Mouse (Mus musculus): ENCODE measurements around the gene Anks3. TPM values are rescaled to one million over a fixed set of nuclear protein-coding genes. Genes with fewer than 3 reads are reported as not detected.

Anks3 gene
- polyA plus RNA-seq, 2 experiments = 59.3 to 106 TPM

DNA sequence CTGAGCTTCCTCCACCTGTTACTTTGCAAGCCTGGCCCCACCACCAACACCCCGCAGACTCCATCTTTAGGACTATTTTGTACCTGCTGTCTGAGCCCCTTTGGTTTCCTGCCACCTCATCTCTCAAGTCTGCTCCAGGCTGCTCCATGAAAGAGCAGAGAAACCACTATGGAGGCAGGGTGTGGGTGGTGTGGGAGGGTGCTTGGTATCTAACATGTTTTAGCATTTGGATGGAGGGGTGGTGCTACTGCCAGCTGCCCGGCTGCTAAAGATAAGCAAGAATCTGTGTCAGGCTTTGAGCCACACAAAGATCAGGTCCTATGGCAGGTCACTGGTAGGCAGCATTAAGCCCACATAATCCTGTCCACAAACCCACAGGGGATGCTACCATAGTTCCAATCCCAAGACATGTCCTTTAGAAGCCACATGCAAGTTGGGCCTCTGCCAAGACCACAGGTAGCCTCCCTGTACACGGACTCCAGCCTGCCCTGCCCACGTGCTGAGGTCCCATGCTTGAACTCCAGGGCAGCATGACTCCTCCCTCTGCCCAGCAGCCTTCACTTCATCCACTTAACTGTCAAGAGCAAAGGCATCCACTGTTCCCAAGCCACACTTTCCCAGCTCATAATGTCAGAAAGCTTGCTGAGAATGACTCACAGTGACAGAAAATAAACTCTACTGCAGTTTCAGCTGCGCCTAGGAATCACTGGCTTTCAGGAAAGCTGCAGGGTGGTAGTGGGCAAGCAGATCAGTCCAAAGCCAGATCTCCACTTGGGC, 14.5 kb upstream of the Anks3 start:
- Histone ChIP-seq H3K9me3 (ENCODE audit: control insufficient read depth, low read length) (no peaks in the 10 kb centered on the region), H3K9ac (ENCODE audit: low read depth, low read length, severe bottlenecking) (no peak overlapping the region), H3K27ac (replicated peaks; ENCODE audit: low read depth, low read length) (no peak overlapping the region), H3K4me1 (ENCODE audit: control insufficient read depth, insufficient read depth, low read length) (no peaks in the 10 kb centered on the region), H3K36me3 (ENCODE audit: control insufficient read depth, insufficient read depth, low read length) (no peaks in the 10 kb centered on the region), H3K4me3 (replicated peaks; ENCODE audit: low read length) (no peak overlapping the region), H3K4me2 (replicated peaks; ENCODE audit: low read depth, low read length, severe bottlenecking) (no peak overlapping the region), H3K27me3 (ENCODE audit: control insufficient read depth, insufficient read depth, low read length) (no peaks in the 10 kb centered on the region)
- DNase-seq (ENCODE audit: low spot score) = no peak
- no peak for ATAC-seq (ENCODE audit: low FRiP score, low read depth)
- no peak for TF ChIP-seq POLR2A (IDR thresholded peaks at IDR 0.05; ENCODE audit: borderline replicate concordance, extremely low read depth, insufficient read depth, insufficient read length)
- WGBS = 56% methylated on average over 5 of the region's 5 CpGs

DNA sequence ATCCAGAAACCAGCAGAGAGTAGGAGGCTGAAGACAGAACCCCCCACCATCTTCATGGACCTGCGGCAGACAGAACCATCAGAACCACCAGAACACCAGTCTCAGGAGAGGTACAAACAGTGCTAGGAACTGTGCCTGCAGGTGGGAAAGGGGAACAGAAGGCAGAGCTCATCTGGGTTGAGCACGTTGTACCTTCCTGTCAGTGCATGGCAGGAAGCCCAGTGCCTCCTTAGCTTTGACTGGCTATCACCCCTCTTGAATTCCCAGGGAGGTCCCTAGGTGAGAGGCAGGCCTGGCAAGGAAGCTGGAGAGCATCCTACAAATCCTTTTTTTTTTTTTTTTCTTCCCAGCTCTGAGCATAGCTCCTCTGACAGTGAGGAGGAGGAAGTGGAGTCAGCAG, 12.2 kb upstream of the Anks3 start:
- no peaks in the 10 kb centered on the region for H3K36me3 ChIP-seq (ENCODE audit: control insufficient read depth, insufficient read depth, low read length)
- no peak for TF ChIP-seq POLR2A (IDR thresholded peaks at IDR 0.05; ENCODE audit: borderline replicate concordance, extremely low read depth, insufficient read depth, insufficient read length)
- H3K9ac ChIP-seq (ENCODE audit: low read depth, low read length, severe bottlenecking) = no peak overlapping the region
- ATAC-seq (ENCODE audit: low FRiP score, low read depth) = no peak
- H3K4me3 ChIP-seq (replicated peaks; ENCODE audit: low read length) = no peak overlapping the region
- H3K27ac ChIP-seq (replicated peaks; ENCODE audit: low read depth, low read length) = no peak overlapping the region
- H3K4me2 ChIP-seq (replicated peaks; ENCODE audit: low read depth, low read length, severe bottlenecking) = no peak overlapping the region
- DNase-seq (ENCODE audit: low spot score) = no peak
- H3K9me3 ChIP-seq (ENCODE audit: control insufficient read depth, low read length) = no peaks in the 10 kb centered on the region
- no peaks in the 10 kb centered on the region for H3K27me3 ChIP-seq (ENCODE audit: control insufficient read depth, insufficient read depth, low read length)
- 78% methylated on average over 2 of the region's 2 CpGs for WGBS
- no peaks in the 10 kb centered on the region for H3K4me1 ChIP-seq (ENCODE audit: control insufficient read depth, insufficient read depth, low read length)

GRCm38 (mm10) chr16:4974521-4974920, 10.5 kb upstream of the Anks3 start:
- Histone ChIP-seq H3K4me3 (replicated peaks; ENCODE audit: low read length) (no peak overlapping the region), H3K27ac (replicated peaks; ENCODE audit: low read depth, low read length) (no peak overlapping the region), H3K9me3 (ENCODE audit: control insufficient read depth, low read length) (no peaks in the 10 kb centered on the region), H3K9ac (ENCODE audit: low read depth, low read length, severe bottlenecking) (no peak overlapping the region), H3K27me3 (ENCODE audit: control insufficient read depth, insufficient read depth, low read length) (no peaks in the 10 kb centered on the region), H3K36me3 (ENCODE audit: control insufficient read depth, insufficient read depth, low read length) (no peaks in the 10 kb centered on the region), H3K4me1 (ENCODE audit: control insufficient read depth, insufficient read depth, low read length) (no peaks in the 10 kb centered on the region), H3K4me2 (replicated peaks; ENCODE audit: low read depth, low read length, severe bottlenecking) (no peak overlapping the region)
- 76% methylated on average over 5 of the region's 5 CpGs for WGBS
- DNase-seq (ENCODE audit: low spot score) (no peak), ATAC-seq (ENCODE audit: low FRiP score, low read depth) (no peak)
- TF ChIP-seq POLR2A (IDR thresholded peaks at IDR 0.05; ENCODE audit: borderline replicate concordance, extremely low read depth, insufficient read depth, insufficient read length) = no peak

GRCm38 (mm10) chr16:4971626-4972025, 7.6 kb upstream of the Anks3 start:
- H3K27me3 ChIP-seq (ENCODE audit: control insufficient read depth, insufficient read depth, low read length) = no peaks in the 10 kb centered on the region
- no peak overlapping the region for H3K27ac ChIP-seq (replicated peaks; ENCODE audit: low read depth, low read length)
- no peaks in the 10 kb centered on the region for H3K36me3 ChIP-seq (ENCODE audit: control insufficient read depth, insufficient read depth, low read length)
- H3K4me2 ChIP-seq (replicated peaks; ENCODE audit: low read depth, low read length, severe bottlenecking) = no peak overlapping the region
- ATAC-seq (ENCODE audit: low FRiP score, low read depth) (no peak), DNase-seq (ENCODE audit: low spot score) (no peak)
- TF ChIP-seq POLR2A (IDR thresholded peaks at IDR 0.05; ENCODE audit: borderline replicate concordance, extremely low read depth, insufficient read depth, insufficient read length) = no peak
- H3K9ac ChIP-seq (ENCODE audit: low read depth, low read length, severe bottlenecking) = no peak overlapping the region
- no peaks in the 10 kb centered on the region for H3K9me3 ChIP-seq (ENCODE audit: control insufficient read depth, low read length)
- WGBS = 83% methylated on average over 4 of the region's 4 CpGs
- no peaks in the 10 kb centered on the region for H3K4me1 ChIP-seq (ENCODE audit: control insufficient read depth, insufficient read depth, low read length)
- H3K4me3 ChIP-seq (replicated peaks; ENCODE audit: low read length) = no peak overlapping the region

DNA sequence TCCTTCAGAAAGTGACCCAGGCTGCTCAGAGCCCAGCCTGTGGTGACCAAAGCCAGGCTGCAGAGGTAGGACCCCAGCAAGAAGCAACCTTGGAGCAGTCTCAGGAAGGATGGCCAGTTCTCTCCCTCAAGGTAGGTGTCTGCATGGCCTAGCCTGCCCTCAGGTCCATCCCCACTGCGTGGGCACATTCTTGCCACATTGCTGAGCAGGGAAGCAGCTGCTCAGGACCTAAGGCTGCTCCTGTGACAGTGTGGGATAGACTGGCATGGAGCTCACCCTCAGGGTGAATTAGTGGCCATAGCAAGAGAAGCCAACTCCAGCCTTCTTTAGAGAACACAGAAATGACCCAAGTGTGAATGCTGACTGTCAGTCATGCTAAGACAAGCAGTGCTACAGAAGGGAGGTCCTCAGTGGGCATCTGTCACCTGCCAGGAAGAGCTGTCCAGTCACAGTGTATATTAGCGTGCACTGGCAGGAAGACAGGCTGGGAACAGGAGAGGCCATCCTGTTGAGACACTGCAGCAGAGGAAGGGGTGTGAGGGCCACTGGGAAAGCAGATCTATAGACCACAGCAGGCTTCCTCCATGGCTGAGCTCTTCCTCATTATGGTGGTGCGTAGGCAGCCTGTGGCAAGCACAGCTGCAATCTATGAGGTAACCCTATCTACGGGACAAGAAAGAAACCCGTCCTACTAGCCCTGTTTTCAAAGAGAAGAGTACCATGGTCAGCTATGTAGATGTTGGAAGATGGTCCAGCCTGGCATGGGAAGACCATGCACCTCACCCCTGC, 5.2 kb upstream of the Anks3 start:
- no peak for TF ChIP-seq POLR2A (IDR thresholded peaks at IDR 0.05; ENCODE audit: borderline replicate concordance, extremely low read depth, insufficient read depth, insufficient read length)
- H3K9ac ChIP-seq (ENCODE audit: low read depth, low read length, severe bottlenecking) = no peak overlapping the region
- no peaks in the 10 kb centered on the region for H3K9me3 ChIP-seq (ENCODE audit: control insufficient read depth, low read length)
- H3K4me2 ChIP-seq (replicated peaks; ENCODE audit: low read depth, low read length, severe bottlenecking) = no peak overlapping the region
- 0 out of 2 replicates have a peak, but pooled peaks cover 2% of the 10 kb centered on the region for H3K4me1 ChIP-seq (ENCODE audit: control insufficient read depth, insufficient read depth, low read length)
- H3K27ac ChIP-seq (replicated peaks; ENCODE audit: low read depth, low read length) = no peak overlapping the region
- no peak for ATAC-seq (ENCODE audit: low FRiP score, low read depth)
- DNase-seq (ENCODE audit: low spot score) = no peak
- no peaks in the 10 kb centered on the region for H3K36me3 ChIP-seq (ENCODE audit: control insufficient read depth, insufficient read depth, low read length)
- H3K27me3 ChIP-seq (ENCODE audit: control insufficient read depth, insufficient read depth, low read length) = no peaks in the 10 kb centered on the region
- no peak overlapping the region for H3K4me3 ChIP-seq (replicated peaks; ENCODE audit: low read length)
- 84% methylated on average over 5 of the region's 5 CpGs for WGBS
